Mouse (Mus musculus) olfactory bulb, adult 2 months (tissue): ENCODE measurements at regions not wholly inside any gene's neighbourhood (a gene's known extent, or its start where the extent isn't known, plus 50 kb on each side); places are given as distances from the start of the nearest gene placed in this dataset.
"Not testable (repeated sequence)": the region's sequence is repeated elsewhere in the genome, so short reads cannot be mapped to it uniquely, and the experiment has no call there.

Experiments
- H3K27ac ChIP-seq: fragments of 200-500 bp; 2 replicates; pipeline ENCODE4 v1.5.1; 2012; ENCODE audit warnings: low read depth, low read length; ENCODE audit not compliant: insufficient read depth
- H3K4me1 ChIP-seq: fragments of 200-500 bp; 2 replicates; pipeline ENCODE4 v1.6.1; 2012; ENCODE audit warnings: low read length; ENCODE audit not compliant: control insufficient read depth, insufficient read depth
- H3K4me3 ChIP-seq: fragments of 200-500 bp; 2 replicates; pipeline ENCODE4 v1.5.1; 2012; ENCODE audit warnings: mild to moderate bottlenecking, low read depth, low read length, moderate library complexity; ENCODE audit not compliant: insufficient read depth
- CTCF ChIP-seq: fragments of 200-500 bp; IDR thresholded peaks from 2 replicates; pipeline ENCODE4 v1.5.1; 2012; ENCODE audit warnings: low read depth, mild to moderate bottlenecking, low read length, moderate library complexity; ENCODE audit not compliant: insufficient read depth
- POLR2A ChIP-seq: fragments of 200-500 bp; IDR thresholded peaks from 2 replicates; pipeline ENCODE4 v1.6.1; 2012; ENCODE audit warnings: mild to moderate bottlenecking, low read depth, low read length, moderate library complexity; ENCODE audit not compliant: insufficient read depth
- WGBS: fragments of 180-500 bp; shearing (Covaris S2); methylation state at CpG from one replicate; pipeline ENCODE4 v1.1.7; 2018; 5-methylcytosine and 5-hydroxymethylcytosine counted together

GRCm38 (mm10) chr16:31549975-31550374 is 113.3 kb upstream of the Dlg1 start:
- TF ChIP-seq CTCF (no peak), POLR2A (no peak)
- WGBS: 97% methylated on average over 5 of the region's 5 CpGs
- Histone ChIP-seq H3K27ac (no peak overlapping the region), H3K4me1 (peaks cover 21% of the 10 kb centered on the region), H3K4me3 (no peak overlapping the region)

GRCm38 (mm10) chr16:31550539-31550938 is 112.7 kb upstream of the Dlg1 start:
- WGBS: 96% methylated on average over 2 of the region's 2 CpGs
- not testable (repeated sequence) for H3K27ac ChIP-seq, H3K4me3 ChIP-seq
- peaks cover 15% of the 10 kb centered on the region for H3K4me1 ChIP-seq

DNA sequence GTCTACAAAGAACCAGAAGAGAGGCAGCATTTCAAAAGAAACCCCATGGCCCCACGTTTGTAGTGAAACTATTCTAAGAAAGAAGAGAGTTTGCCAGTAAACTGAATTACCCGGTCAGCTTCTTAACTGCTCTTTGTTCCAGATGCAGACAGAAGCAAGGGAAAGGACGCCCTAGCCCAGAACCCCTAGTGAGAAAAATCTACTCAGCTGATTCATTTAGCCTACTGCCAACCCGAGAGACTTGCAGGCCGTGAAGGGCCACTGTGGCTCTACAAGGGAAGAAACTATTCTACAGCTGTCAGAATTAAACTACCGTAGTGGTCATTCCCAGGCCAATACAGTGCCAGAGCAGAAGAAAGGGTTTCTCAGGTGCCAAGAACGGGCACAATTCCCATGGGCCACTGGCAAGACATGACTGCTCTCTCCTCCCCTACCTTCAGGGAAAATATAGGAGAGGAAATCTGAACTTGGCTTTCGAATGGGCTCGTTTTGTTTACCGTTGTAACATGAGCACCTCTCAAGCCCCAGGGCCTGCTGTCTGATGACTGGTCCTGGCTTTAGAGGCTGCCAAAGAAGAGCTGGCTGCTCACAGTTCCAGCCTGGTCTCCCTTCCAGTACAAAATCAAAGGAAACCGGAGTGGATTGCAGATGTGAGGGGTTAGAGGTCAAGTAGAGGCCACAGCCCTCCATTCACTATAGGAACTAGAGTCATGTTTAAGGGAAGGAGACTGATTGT is 111.7 kb upstream of the Dlg1 start:
- TF ChIP-seq CTCF (no peak), POLR2A (no peak)
- Histone ChIP-seq H3K27ac (no peak overlapping the region), H3K4me3 (no peak overlapping the region), H3K4me1 (peaks cover 6% of the 10 kb centered on the region)
- 67% methylated on average over 11 of the region's 11 CpGs for whole genome bisulfite sequencing

- Histone ChIP-seq H3K27ac (no peak overlapping the region), H3K4me1 (peaks cover 3% of the 10 kb centered on the region), H3K4me3 (no peak overlapping the region)
- TF ChIP-seq CTCF (no peak), POLR2A (no peak)
- WGBS: 69% methylated on average over 8 of the region's 8 CpGs
These were observed 109.7 kb upstream of the Dlg1 start for GRCm38 (mm10) chr16:31553361-31554146.

GRCm38 (mm10) chr16:31560426-31560825 is 102.8 kb upstream of the Dlg1 start:
- Histone ChIP-seq H3K27ac (no peak overlapping the region), H3K4me3 (no peak overlapping the region), H3K4me1 (no peaks in the 10 kb centered on the region)
- TF ChIP-seq CTCF: no peak
- TF ChIP-seq POLR2A: no peak

DNA sequence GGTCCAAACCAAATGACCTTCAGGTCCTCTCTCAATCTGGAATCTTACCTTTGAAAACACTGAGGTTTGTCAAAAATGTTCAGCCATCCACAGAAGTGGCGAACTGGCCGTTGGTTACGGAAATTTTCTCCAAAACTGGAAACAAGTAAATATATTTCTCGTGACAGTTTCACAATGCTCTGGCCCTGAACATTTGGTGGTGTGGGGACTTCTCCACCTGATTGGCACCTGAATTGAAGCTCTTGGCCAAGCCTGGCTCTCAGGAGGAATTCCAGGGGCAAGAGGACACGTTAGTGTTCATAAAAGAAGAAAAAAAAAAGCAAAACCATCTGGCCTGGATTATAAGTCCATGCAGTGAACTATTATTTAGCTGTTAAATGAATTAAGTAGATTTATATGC is 98.3 kb upstream of the Dlg1 start:
- Histone ChIP-seq H3K27ac (no peak overlapping the region), H3K4me3 (no peak overlapping the region), H3K4me1 (peaks cover 4% of the 10 kb centered on the region; the same call in 1 of the 2 replicates)
- WGBS: 93% methylated on average over 5 of the region's 5 CpGs
- TF ChIP-seq CTCF (no peak), POLR2A (no peak)

DNA sequence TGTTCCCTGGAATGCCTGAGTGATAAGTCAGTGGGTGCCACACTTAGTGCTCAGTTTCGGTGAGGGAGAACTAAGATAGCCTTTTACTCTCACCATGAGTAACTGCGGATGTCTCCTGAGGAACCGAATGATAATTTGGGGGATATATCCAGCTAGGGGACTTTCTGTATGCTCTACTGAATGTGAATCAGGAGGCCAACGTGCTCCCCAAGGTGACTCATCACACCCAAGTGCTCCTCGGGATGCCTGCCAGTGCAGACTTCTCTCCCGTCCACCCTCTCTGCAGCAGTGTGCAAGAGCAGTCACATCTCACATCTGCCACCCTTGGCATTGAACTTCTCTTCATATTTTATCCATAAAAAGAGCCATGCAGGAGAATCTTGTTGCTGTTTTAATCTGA is 94.9 kb upstream of the Dlg1 start:
- Histone ChIP-seq H3K4me1 (peaks cover 17% of the 10 kb centered on the region), H3K27ac (no peak overlapping the region), H3K4me3 (no peak overlapping the region)
- 75% methylated on average over 6 of the region's 6 CpGs for WGBS
- TF ChIP-seq POLR2A (no peak), CTCF (no peak)

GRCm38 (mm10) chr16:31569871-31570270 is 93.4 kb upstream of the Dlg1 start:
- no peak for TF ChIP-seq CTCF
- no peak for TF ChIP-seq POLR2A

DNA sequence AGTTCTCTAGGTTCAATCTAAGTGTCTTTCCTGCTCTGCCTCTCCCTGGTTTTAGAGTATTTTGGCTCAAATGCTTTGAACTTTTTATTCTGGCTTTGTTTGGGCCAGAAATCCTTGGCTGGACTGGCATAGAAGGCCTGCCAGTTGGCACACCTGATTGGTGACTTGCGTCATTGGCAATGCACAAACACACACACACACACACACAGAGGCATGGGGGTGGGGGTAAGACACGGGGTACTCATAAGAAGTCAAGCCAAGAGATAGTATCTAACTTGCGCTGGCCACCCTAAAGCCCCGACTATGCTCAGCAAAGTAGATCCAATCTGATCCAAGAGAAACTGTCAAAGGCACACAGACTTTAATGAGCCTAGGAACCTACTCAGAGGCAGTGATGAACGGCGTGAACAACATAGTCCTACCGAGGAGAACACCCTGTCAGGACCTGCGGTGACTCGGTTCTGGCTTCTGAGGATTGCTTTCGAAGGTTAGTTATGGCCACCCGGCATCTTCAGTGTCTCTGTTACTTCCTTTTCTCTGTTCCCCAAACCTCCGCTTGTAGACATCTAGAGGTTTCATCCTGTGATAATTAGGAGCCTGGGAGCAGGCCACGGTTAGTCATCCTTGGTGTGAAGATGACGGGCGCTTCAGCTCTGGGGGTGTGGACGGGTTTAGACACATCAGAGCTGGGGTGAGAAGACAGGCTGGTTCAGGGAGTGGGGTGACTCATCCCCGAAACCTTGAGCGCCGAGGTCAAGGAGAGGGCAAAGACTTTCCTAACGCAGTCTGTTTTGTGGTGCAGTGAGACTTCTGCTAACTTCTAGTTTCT is 92.7 kb upstream of the Dlg1 start:
- 42% methylated on average over 20 of the region's 20 CpGs for WGBS
- TF ChIP-seq CTCF (no peak), POLR2A (no peak)
- Histone ChIP-seq H3K4me3 (no peak overlapping the region), H3K27ac (peak overlapping the region; percentile 70), H3K4me1 (peaks cover 17% of the 10 kb centered on the region)

More at GRCm38 (mm10) chr16:31569871-31570270, 93.4 kb upstream of the Dlg1 start:
- 82% methylated on average over 6 of the region's 6 CpGs for WGBS
- Histone ChIP-seq H3K27ac (0 out of 2 replicates have a peak overlapping the region, but pooled peaks have one; percentile 70), H3K4me3 (no peak overlapping the region), H3K4me1 (peaks cover 17% of the 10 kb centered on the region)

- not testable (repeated sequence) for H3K27ac ChIP-seq, H3K4me3 ChIP-seq
- 91% methylated on average over 9 of the region's 9 CpGs for WGBS
- H3K4me1 ChIP-seq: peaks cover 15% of the 10 kb centered on the region
These were observed 89.4 kb upstream of the Dlg1 start for GRCm38 (mm10) chr16:31573833-31574232.

DNA sequence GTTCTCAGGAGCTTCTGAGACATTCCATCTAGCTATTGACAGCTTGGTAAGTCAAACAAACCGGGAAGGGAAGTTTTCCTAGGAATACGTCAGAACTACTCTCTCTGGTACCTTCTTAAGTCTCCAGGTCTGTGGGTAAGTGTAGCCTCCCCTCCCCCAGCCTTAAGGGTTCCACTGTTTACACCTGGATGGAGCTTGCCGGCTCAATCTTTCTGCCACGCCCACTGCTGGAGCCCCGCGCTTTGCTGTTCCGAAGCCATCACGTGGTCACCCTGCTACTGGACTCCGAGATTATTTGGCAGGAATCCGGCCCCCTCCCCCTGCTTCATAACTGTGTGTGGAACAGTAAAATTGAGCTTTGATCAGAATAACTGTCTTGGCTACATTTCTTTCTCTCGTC is 87.6 kb upstream of the Dlg1 start:
- not testable (repeated sequence) for H3K4me1 ChIP-seq, H3K27ac ChIP-seq
- 60% methylated on average over 11 of the region's 11 CpGs for WGBS

More for the DNA sequence above, 87.6 kb upstream of the Dlg1 start:
- not testable (repeated sequence) for H3K4me3 ChIP-seq
